Mouse (Mus musculus) G1E (cell line): ENCODE results near the gene Smarcd2.

Experiments used
- CTCF ChIP-seq: IDR thresholded peaks from 2 replicates; pipeline ENCODE4 v1.5.1; 2012; ENCODE audit warnings: low read depth, low read length, inconsistent platforms, mixed read lengths
- GATA1 ChIP-seq: IDR thresholded peaks from 2 replicates; pipeline ENCODE4 v1.6.1; 2012; ENCODE audit warnings: borderline replicate concordance, low read length, inconsistent platforms, mixed read lengths
- POLR2AphosphoS5 ChIP-seq: IDR thresholded peaks from 2 replicates; pipeline ENCODE4 v1.6.1; 2012; ENCODE audit warnings: low read depth, low read length, inconsistent platforms; ENCODE audit not compliant: insufficient replicate concordance
- TAL1 ChIP-seq: conservative IDR thresholded peaks from 2 replicates; pipeline ENCODE4 v1.6.1; 2012; ENCODE audit warnings: low read depth, low read length, inconsistent platforms, mixed read lengths

DNA sequence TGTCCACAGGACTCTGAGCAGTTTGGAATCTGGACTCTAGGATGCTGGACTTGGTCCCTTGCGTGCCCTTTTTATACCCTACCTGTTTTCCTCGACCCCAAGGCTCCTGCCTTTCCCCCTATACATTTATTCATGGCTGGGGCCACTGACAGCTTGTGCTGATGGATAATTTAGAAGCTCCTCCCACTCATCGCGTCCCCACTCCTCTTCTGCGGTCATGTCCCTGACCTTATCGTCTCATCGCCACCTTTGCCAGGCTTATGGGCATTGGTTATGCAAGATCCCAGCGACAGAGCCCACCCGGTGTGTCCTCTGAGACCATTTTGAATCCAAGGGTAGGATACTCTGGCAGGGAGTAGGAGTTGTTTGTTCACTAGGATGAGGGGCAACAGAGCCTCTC lies 29.0 kb upstream of the Smarcd2 start, which contains the start of gene Gh:
- no peak for TF ChIP-seq GATA1
- TF ChIP-seq CTCF, result no peak
- no peak for TF ChIP-seq TAL1
- TF ChIP-seq POLR2AphosphoS5, result no peak
